Mouse (Mus musculus) embryo, embryonic 9.5 days (tissue): ENCODE results near the gene Afmid.

Experiments
- DNase-seq: peaks from one replicate; pipeline ENCODE4 v3.0.0-alpha.2; 2017; ENCODE audit errors: extremely low spot score

The Afmid gene

DNA sequence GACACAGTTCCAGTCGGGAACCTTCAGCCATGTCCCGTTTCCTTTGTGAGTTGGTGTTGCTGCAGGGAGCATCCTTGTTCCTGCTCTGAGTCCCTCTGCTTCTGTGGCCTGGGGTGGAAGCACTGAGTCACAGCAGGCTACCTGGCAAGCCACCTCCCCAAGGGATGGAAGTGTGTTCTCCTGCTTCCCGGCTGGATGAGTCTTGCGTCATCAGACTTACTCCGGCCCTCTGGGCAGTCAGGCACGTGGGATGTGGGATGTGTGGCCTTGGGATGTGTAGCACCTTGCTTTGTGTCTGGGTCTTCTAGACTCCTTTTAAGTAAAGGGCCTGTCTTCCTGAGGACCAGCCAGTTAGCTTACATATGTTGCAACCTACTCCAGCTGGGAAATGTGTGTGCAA, 54.0 kb downstream of the Afmid start:
- DNase-seq = no peak

DNA sequence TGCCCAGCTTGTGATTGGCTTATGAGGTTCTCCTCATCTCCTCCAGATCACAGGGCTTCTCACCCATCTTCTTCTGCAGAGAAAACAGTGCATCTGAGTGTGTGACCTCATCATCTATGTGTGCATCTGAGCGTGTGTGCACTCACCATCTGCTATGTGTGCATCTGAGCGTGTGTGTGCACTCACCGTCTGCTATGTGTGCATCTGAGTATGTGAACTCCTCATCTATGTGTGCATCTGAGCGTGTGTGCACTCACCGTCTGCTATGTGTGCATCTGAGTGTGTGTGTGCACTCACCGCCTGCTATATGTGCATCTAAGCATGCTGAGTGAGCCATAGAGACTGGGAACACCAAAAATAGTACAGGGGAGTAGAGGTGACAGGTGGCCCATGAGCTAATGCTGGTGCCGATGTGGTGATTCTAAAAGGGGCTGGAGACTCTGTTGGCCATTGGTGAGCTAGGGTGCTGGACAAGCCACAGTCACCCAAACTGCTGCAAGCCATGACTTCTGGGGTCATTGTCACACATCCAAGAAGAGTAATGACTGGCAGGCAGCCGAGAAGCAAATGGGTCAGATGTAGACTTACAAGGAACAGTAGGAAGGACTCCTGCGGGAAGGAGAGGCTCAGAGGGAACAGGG, 54.7 kb downstream of the Afmid start:
- no peak for DNase-seq

DNA sequence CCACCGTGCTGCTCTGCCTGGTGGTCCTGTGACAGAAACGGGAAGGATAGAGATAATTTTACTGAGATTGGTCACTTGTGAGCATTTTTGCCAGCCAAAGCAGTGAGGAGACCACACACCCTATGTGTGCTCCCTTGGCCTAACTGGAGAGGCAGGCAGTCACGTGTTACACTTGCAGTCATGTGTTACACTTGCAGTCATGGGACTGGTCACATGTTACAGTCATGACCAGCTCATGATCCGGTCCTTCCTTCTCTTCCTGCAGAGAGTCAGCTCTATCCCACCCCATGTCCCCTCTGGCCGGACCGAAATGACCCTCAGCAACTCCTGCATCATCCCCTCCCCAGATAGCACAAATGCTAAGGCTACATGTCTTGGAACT, 55.2 kb downstream of the Afmid start:
- no peak for DNase-seq

DNA sequence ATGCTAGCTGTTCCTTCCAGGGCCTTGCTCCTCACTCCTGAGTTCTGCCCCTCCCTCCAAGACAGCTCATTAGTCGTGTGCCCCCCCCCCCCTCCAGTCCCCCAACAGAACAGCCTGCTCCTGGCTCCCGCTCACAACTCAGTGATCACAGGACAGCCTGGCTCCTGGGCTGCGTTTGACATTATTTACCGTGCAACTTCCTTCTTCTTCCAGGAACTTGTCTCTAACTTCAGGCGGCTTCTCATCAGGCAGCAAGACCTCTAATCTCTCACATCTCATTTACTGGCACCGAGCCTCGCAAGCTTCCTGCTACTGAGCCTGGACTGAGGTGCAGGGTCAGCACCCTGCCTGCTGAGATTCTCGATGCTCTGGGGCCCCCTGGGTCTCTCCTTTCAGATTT, 56.1 kb downstream of the Afmid start:
- no peak for DNase-seq

DNA sequence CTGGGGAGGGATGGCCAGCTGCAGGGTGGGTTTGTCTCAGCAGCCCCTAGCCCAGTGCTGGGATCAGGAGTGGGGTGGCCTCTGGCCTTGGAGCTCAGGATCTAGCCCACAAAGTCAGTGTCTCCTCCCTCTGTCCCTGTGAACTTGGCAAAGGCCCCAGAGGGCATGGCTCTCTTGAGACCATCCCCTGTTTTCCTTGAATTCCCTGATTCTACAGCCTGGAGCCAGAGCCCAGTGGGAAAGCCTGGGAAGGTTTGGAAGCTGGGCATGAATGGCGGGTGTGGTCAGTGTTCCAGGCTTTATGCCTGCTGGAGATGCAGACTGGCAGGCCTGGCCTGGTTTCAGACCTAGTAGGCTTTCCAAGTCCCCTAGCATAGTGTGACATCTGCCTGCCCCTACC, 56.5 kb downstream of the Afmid start:
- no peak for DNase-seq

DNA sequence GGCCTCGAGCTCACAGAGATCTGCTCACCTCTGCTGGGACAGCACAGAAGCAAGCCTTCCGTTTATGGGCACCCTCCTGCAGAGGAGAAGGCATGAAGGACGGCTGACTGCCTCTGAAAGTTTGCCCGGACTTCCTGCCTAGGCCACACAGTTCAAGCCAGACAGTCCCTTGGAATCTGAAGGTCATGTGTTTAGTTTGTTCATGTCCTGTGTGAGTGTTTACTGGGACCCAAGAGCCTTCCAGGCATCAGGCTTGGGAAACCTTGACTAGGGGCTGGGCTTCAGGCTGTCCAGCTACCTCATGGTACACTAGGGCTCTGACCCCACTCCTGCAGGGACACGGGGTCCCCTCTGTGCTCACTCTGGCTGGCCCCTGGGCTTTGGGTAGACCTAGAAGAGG, 60.3 kb downstream of the Afmid start:
- no peak for DNase-seq

DNA sequence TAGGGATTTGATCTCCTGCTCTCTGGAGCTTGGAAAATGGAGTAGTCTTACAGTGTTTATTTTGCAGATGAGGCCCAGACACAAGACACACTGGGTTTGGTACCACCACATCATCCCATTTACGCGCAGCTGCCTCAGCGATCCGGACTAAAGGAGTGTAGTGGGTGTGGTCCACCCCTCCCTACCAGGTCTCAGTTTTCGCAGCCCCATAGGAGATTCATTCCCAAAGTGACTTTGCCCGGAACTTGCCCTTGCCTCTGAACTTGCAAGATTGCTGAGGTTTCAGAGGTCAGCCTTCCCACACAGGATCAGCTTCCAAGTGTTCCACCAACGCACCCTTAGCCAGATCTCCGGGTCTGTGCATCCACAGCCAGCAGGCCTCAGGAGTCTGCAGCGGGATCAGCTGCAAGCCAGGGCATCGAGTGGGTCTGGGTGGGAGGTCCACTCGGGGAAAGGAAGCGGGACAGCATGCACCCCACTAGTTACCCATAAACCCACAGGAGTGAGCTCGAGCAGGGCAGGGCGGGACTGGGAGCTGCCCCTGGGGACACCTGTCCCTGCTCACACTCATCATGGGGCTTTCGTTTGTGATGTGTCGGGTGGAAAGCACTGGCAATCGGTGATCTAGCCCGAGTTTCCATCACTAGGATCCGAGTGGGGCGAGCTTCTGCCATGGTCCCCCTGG, 62.6 kb downstream of the Afmid start:
- DNase-seq = no peak

DNA sequence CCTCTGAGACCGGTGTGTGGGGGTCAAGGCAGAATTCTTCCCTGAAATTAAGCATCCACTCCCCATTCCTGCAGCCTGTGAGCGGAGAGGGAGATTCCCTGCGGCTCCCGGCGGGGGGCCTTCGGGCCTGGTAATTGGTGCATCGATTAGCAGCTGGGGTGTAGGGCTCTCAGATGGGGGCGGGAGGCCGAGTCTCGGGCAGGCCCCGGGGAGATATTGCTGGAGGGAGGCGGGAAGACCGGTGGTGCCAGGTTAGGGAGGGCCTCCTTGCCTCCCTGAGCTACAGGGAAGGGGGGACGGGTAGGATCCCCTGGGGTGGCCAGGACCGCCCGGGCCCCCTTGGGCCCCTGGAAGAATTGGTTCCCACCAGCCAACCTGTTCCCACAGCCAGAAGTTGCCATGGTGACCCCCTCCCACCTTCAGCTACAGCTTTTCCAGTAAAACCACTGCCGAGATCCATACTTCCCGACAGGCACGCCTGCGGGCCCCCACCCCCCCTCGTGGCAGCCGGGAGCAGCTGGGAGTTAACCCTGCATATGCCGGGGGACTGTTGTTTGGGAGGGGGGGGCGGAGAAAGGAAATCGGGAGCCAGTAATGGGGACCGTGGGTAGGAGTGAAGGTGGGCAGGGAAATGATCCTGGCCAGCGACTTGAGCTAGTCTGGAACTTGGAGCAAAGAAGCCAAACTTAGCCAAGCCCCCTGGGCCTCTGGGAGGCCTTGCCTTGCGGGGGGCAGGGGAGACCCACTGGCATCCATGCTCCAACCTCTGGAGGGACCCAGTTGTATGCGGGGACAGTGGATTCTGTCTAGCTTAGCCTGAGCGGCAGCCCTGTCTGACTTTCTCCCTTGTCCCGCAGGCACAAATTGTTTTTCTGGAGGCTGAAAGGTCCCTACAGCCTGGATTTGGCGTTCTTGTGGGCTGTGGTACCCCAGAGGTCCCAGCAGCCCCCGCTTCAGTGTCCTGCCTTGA, 63.4 kb downstream of the Afmid start:
- peak; percentile 54 for DNase-seq
